Mouse (Mus musculus): ENCODE measurements around the gene Arpc1a.

The Arpc1a gene

GRCm38 (mm10) chr5:145139571-145140519 lies 56.2 kb downstream of the Arpc1a start, which contains the start of the genes Pdap1 and Bud31:
Gene Pdap1, minus strand, starts transcription at chr5:145140238.
Gene Bud31, plus strand, starts transcription at chr5:145140362.
- peak; percentile 97 for DNase-seq (ENCODE audit: low read depth in 2 of 2, low spot score in 2 of 2)

GRCm38 (mm10) chr5:145140611-145141010 lies 57.0 kb downstream of the Arpc1a start:
- no peak for DNase-seq (ENCODE audit: low read depth in 2 of 2, low spot score in 2 of 2)

GRCm38 (mm10) chr5:145147748-145148147 lies 64.1 kb downstream of the Arpc1a start:
- DNase-seq (ENCODE audit: low read depth in 2 of 2, low spot score in 2 of 2): no peak

GRCm38 (mm10) chr5:145149294-145149693 lies 65.7 kb downstream of the Arpc1a start:
- DNase-seq (ENCODE audit: low read depth in 2 of 2, low spot score in 2 of 2): no peak

DNA sequence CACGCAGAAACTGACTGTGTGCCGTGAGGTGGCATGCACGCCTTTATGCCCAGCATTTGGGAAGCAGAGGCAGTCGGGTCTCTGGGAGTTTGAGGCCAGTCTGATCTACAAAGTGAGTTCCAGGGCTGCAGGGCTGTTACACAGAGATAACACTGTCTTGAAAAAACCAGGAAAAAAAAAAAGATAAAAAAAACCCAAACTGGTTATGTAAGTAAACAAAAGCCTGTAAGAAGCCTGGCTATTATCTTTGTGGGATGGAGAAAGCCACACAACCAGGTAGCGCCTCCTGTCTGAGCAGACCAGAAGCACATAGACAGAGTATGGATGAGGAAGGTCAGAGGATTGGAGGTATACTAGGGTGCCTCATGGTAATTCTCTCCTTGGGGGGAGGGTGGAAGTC lies 69.1 kb downstream of the Arpc1a start:
- no peak for DNase-seq (ENCODE audit: low read depth in 2 of 2, low spot score in 2 of 2)

All from CD8-positive naive resting alpha-beta T cell, adult 2 months (primary cell).